In the genomic region with DNA sequence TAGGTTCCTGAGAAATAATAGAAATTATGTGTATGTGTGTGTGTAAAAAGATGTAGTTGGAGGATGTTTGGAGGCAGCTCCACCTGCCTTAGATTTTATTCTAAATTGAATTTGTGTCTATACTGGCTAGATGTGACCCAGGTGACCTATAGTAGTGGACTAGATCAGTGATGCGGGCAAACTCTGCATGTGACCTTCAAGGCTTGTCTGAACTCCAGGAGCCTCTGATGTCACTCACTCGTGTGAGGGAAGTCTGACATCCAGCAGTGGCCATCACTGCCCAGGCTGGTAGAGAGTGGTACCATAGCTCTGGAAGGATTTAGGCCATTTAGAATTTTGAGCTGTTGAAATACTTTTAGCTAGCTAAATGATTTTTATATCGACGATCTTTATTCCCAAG, we compare ENCODE assay signal across 8 mouse cellular contexts. TPM values are rescaled to one million over a fixed set of nuclear protein-coding genes. Genes with fewer than 3 reads are reported as not detected.
DNase-seq lines count a peak whose midpoint lies in the region; ATAC-seq and TF ChIP-seq lines count a peak whose summit lies in the region.

No protein-coding gene starts in this region.

- peak overlapping the region; percentile 82 for H3K4me2 ChIP-seq in heart, postnatal 0 days (ENCODE audit: low read depth, low read length)
- H3K4me2 ChIP-seq in lung, postnatal 0 days (replicated peaks; ENCODE audit: low read depth, low read length): peak overlapping the region; percentile 84

- peak; percentile 31 for DNase-seq in layer of hippocampus, adult 11-12 months (ENCODE audit: low spot score)
- no peak for DNase-seq in layer of hippocampus, postnatal 10 days (ENCODE audit: low spot score in 2 of 2)
- DNase-seq in cerebellum, adult 9-11 months: peak; percentile 47
- no peak for DNase-seq in heart, postnatal 0 days (ENCODE audit: low spot score)
- no peak for DNase-seq in lung, postnatal 0 days (ENCODE audit: low spot score)
- DNase-seq in thymus, postnatal 36 days: no peak
- DNase-seq in left cerebral cortex, adult 11 months (ENCODE audit: low spot score): no peak
- DNase-seq in thymus, adult 18-20 months: no peak

- H3K4me3 ChIP-seq in heart, postnatal 0 days (ENCODE audit: low read depth, low read length): peak overlapping the region; percentile 78
- H3K4me3 ChIP-seq in lung, postnatal 0 days (ENCODE audit: low read depth, low read length): peak overlapping the region; percentile 84

- peaks cover 21% of the 10 kb centered on the region for H3K4me1 ChIP-seq in heart, postnatal 0 days (ENCODE audit: control insufficient read depth, insufficient read depth)
- H3K4me1 ChIP-seq in lung, postnatal 0 days (ENCODE audit: insufficient read depth, low read depth, low read length): peaks cover 5% of the 10 kb centered on the region; the same call in 1 of the 2 replicates

- no peaks in the 10 kb centered on the region for H3K27me3 ChIP-seq in heart, postnatal 0 days (ENCODE audit: control insufficient read depth, insufficient read depth, low read length)
- no peaks in the 10 kb centered on the region for H3K27me3 ChIP-seq in lung, postnatal 0 days (replicated peaks; ENCODE audit: insufficient read depth, low read length)

- H3K36me3 ChIP-seq in heart, postnatal 0 days (replicated peaks; ENCODE audit: control insufficient read depth, insufficient read depth, low read length): no peaks in the 10 kb centered on the region
- no peaks in the 10 kb centered on the region for H3K36me3 ChIP-seq in lung, postnatal 0 days (ENCODE audit: insufficient read depth, low read length)

- WGBS in heart, postnatal 0 days: 44% methylated on average over 4 of the region's 4 CpGs
- WGBS in lung, postnatal 0 days: 50% methylated on average over 4 of the region's 4 CpGs

- TF ChIP-seq CTCF in heart, postnatal 0 days (IDR thresholded peaks at IDR 0.05; ENCODE audit: low read depth): no peak
- no peak for TF ChIP-seq CTCF in lung, postnatal 0 days (IDR thresholded peaks at IDR 0.05)

- no peak for ATAC-seq in heart, postnatal 0 days (ENCODE audit: insufficient read depth, low read depth)
- ATAC-seq in lung, postnatal 0 days: no peak

- 0 out of 2 replicates have a peak overlapping the region, but pooled peaks have one; percentile 33 for H3K9ac ChIP-seq in heart, postnatal 0 days (replicated peaks; ENCODE audit: low read depth, low read length)
- no peak overlapping the region for H3K9ac ChIP-seq in lung, postnatal 0 days (replicated peaks; ENCODE audit: low read depth)

- no peak for TF ChIP-seq EP300 in heart, postnatal 0 days (IDR thresholded peaks at IDR 0.05; ENCODE audit: low read depth)
- no peak for TF ChIP-seq EP300 in lung, postnatal 0 days (IDR thresholded peaks at IDR 0.05)

- H3K27ac ChIP-seq in heart, postnatal 0 days (ENCODE audit: low read depth): no peak overlapping the region
- H3K27ac ChIP-seq in lung, postnatal 0 days (ENCODE audit: low read length): no peak overlapping the region

- H3K9me3 ChIP-seq in heart, postnatal 0 days (replicated peaks; ENCODE audit: control insufficient read depth, low read length): no peaks in the 10 kb centered on the region
- H3K9me3 ChIP-seq in lung, postnatal 0 days (ENCODE audit: low read length): no peaks in the 10 kb centered on the region

RNA-seq across cellular contexts. Expression of a gene that starts 1.5 kb away (rescaled TPM):
- total RNA-seq in layer of hippocampus, postnatal 10 days (2021): 100 to 1,000 TPM; 220 to 243 TPM
- 25.8 and 30.6 TPM in 2 replicates for total RNA-seq in heart, postnatal 0 days (2014; rRNA removed; ENCODE audit: low replicate concordance)
- polyA plus RNA-seq in heart, postnatal 0 days (2015; fragmentation: Nextera tagmentation; extraction: Ambion mirVana): 7.7 and 8.3 TPM in 2 replicates
- 17.9 and 21.2 TPM in 2 replicates for polyA plus RNA-seq in lung, postnatal 0 days (2015; fragmentation: Nextera tagmentation; extraction: Ambion mirVana)

Comparison
In these comparisons a context has a peak if more than half of its experiments do, and no peak if none do; other contexts are left out.
1. DNase-seq: peak in layer of hippocampus, adult 11-12 months (single experiment) and cerebellum, adult 9-11 months (single experiment); none in layer of hippocampus, postnatal 10 days (0 of 2), heart, postnatal 0 days (single experiment), lung, postnatal 0 days (single experiment), thymus, postnatal 36 days (0 of 2), left cerebral cortex, adult 11 months (single experiment) and thymus, adult 18-20 months (0 of 2).